Mouse (Mus musculus) MEL (cell line): ENCODE results near the gene Mrpl17. TPM values are rescaled to one million over a fixed set of nuclear protein-coding genes. Genes with fewer than 3 reads are reported as not detected.

ENCODE experiments used
- DNase-seq: peaks from one replicate; pipeline ENCODE4 v3.0.0; 2011; ENCODE audit warnings: low read depth, low spot score
- H3K27ac ChIP-seq: 2 replicates; pipeline ENCODE4 v1.5.1; 2012; ENCODE audit warnings: low read depth, mild to moderate bottlenecking, control low read depth, low read length, moderate library complexity; ENCODE audit not compliant: control insufficient read depth
- H3K27me3 ChIP-seq, 2 experiments: fragments of 150-350 bp in 1 of 2; sonication (generic) in 1 of 2; 2 replicates each; pipeline ENCODE4 v1.6.1; 2012; ENCODE audit warnings: low read length in 2 of 2, mild to moderate bottlenecking in 2 of 2, improper control_type of control experiment in 1 of 2, moderate library complexity in 1 of 2; ENCODE audit not compliant: insufficient read depth in 2 of 2, control insufficient read depth in 1 of 2
- H3K36me3 ChIP-seq, 2 experiments: 2 replicates each; pipeline ENCODE4 v1.6.1; 2012 to 2014; ENCODE audit warnings: low read length in 2 of 2, improper control_type of control experiment in 1 of 2, inconsistent platforms in 1 of 2, mild to moderate bottlenecking in 1 of 2; ENCODE audit not compliant: insufficient read depth in 2 of 2, control insufficient read depth in 1 of 2
- H3K4me1 ChIP-seq, 2 experiments: fragments of 150-350 bp in 1 of 2; sonication (generic) in 1 of 2; 2 replicates each; pipeline ENCODE4 v1.6.1; 2012; ENCODE audit warnings: low read length in 2 of 2, improper control_type of control experiment in 1 of 2, mild to moderate bottlenecking in 1 of 2; ENCODE audit not compliant: insufficient read depth in 2 of 2, control insufficient read depth in 1 of 2
- H3K4me3 ChIP-seq, 2 experiments: fragments of 150-350 bp in 1 of 2; sonication (generic) in 1 of 2; 2 replicates each; pipeline ENCODE4 v1.5.1; 2012; ENCODE audit warnings: low read depth in 2 of 2, low read length in 2 of 2, mild to moderate bottlenecking in 2 of 2, moderate library complexity in 2 of 2, control low read depth in 1 of 2, improper control_type of control experiment in 1 of 2; ENCODE audit not compliant: control insufficient read depth in 1 of 2, insufficient read depth in 1 of 2
- H3K79me2 ChIP-seq: 2 replicates; pipeline ENCODE4 v1.6.1; 2012; ENCODE audit warnings: mild to moderate bottlenecking, low read length, moderate library complexity; ENCODE audit not compliant: control insufficient read depth, poor library complexity, insufficient read depth
- H3K9ac ChIP-seq: 2 replicates; pipeline ENCODE4 v1.6.1; 2012; ENCODE audit warnings: low read depth, mild to moderate bottlenecking, control low read depth, low read length, moderate library complexity; ENCODE audit not compliant: control insufficient read depth, poor library complexity, severe bottlenecking
- H3K9me3 ChIP-seq: fragments of 150-350 bp; sonication (generic); replicated peaks from 2 replicates; pipeline ENCODE4 v1.6.1; 2012; ENCODE audit warnings: mild to moderate bottlenecking, low read length, improper control_type of control experiment, moderate library complexity; ENCODE audit not compliant: insufficient read depth
- BHLHE40 ChIP-seq: IDR thresholded peaks from 2 replicates; pipeline ENCODE4 v1.6.1; 2012; ENCODE audit warnings: low read depth, mild to moderate bottlenecking, inconsistent platforms, low read length, improper control_type of control experiment, borderline replicate concordance
- CHD1 ChIP-seq: IDR thresholded peaks from 2 replicates; pipeline ENCODE4 v1.6.1; 2012; ENCODE audit warnings: low read depth, mild to moderate bottlenecking, inconsistent platforms, low read length, improper control_type of control experiment
- CHD2 ChIP-seq: IDR thresholded peaks from 2 replicates; pipeline ENCODE4 v1.6.1; 2011; ENCODE audit warnings: low read length, improper control_type of control experiment
- CTCF ChIP-seq, 3 experiments: IDR thresholded peaks in 2 of 3; conservative IDR thresholded peaks in 1 of 3; 2 replicates each; pipeline ENCODE4 v1.5.1; 2011 to 2012; ENCODE audit warnings: low read length in 3 of 3, low read depth in 2 of 3, mild to moderate bottlenecking in 2 of 3, improper control_type of control experiment in 1 of 3, inconsistent platforms in 1 of 3, mixed read lengths in 1 of 3, moderate library complexity in 1 of 3; ENCODE audit not compliant: control insufficient read depth in 1 of 3, insufficient read depth in 1 of 3, poor library complexity in 1 of 3, severe bottlenecking in 1 of 3
- E2F4 ChIP-seq: IDR thresholded peaks from 2 replicates; pipeline ENCODE4 v1.6.1; 2011; ENCODE audit warnings: low read depth, low read length, improper control_type of control experiment, borderline replicate concordance
- ELF1 ChIP-seq: IDR thresholded peaks from 2 replicates; pipeline ENCODE4 v1.6.1; 2014; ENCODE audit warnings: low read depth, mild to moderate bottlenecking, inconsistent platforms, low read length, improper control_type of control experiment, moderate library complexity
- EP300 ChIP-seq, 2 experiments: IDR thresholded peaks; 2 replicates each; pipeline ENCODE4 v1.6.1; 2011; ENCODE audit warnings: improper control_type of control experiment in 2 of 2, low read length in 2 of 2, low read depth in 1 of 2, mild to moderate bottlenecking in 1 of 2
- ETS1 ChIP-seq: IDR thresholded peaks from 2 replicates; pipeline ENCODE4 v1.6.1; 2012; ENCODE audit warnings: low read depth, mild to moderate bottlenecking, inconsistent platforms, low read length, improper control_type of control experiment, moderate library complexity
- GABPA ChIP-seq: IDR thresholded peaks from 2 replicates; pipeline ENCODE4 v1.6.1; 2012; ENCODE audit warnings: low read depth, mild to moderate bottlenecking, inconsistent platforms, low read length, improper control_type of control experiment, moderate library complexity
- GATA1 ChIP-seq: IDR thresholded peaks from 2 replicates; pipeline ENCODE4 v1.6.1; 2011; ENCODE audit warnings: low read depth, low read length, improper control_type of control experiment
- HCFC1 ChIP-seq: IDR thresholded peaks from 2 replicates; pipeline ENCODE4 v1.6.1; 2012; ENCODE audit warnings: low read depth, mild to moderate bottlenecking, inconsistent platforms, low read length, improper control_type of control experiment, moderate library complexity
- JUND ChIP-seq: IDR thresholded peaks from 2 replicates; pipeline ENCODE4 v1.6.1; 2011; ENCODE audit warnings: low read depth, mild to moderate bottlenecking, improper control_type of control experiment, low read length
- KAT2A ChIP-seq: conservative IDR thresholded peaks from 2 replicates; pipeline ENCODE4 v1.6.1; 2012; ENCODE audit warnings: low read depth, low read length, improper control_type of control experiment, inconsistent platforms
- MAFK ChIP-seq: IDR thresholded peaks from 2 replicates; pipeline ENCODE4 v1.6.1; 2011; ENCODE audit warnings: low read depth, mild to moderate bottlenecking, low read length, improper control_type of control experiment, borderline replicate concordance
- MAX ChIP-seq: IDR thresholded peaks from 2 replicates; pipeline ENCODE4 v1.6.1; 2011; ENCODE audit warnings: low read length, improper control_type of control experiment
- MAZ ChIP-seq: IDR thresholded peaks from 2 replicates; pipeline ENCODE4 v1.6.1; 2012; ENCODE audit warnings: low read depth, mild to moderate bottlenecking, inconsistent platforms, low read length, improper control_type of control experiment
- MXI1 ChIP-seq: IDR thresholded peaks from 2 replicates; pipeline ENCODE4 v1.6.1; 2011; ENCODE audit warnings: mild to moderate bottlenecking, low read depth, low read length, improper control_type of control experiment
- MYB ChIP-seq: IDR thresholded peaks from 2 replicates; pipeline ENCODE4 v1.6.1; 2011; ENCODE audit warnings: mild to moderate bottlenecking, low read depth, low read length, improper control_type of control experiment
- MYC ChIP-seq: IDR thresholded peaks from 2 replicates; pipeline ENCODE4 v1.6.1; 2011; ENCODE audit warnings: low read depth, mild to moderate bottlenecking, low read length, improper control_type of control experiment, moderate library complexity
- NELFE ChIP-seq: IDR thresholded peaks from 2 replicates; pipeline ENCODE4 v1.6.1; 2011; ENCODE audit warnings: low read depth, low read length, improper control_type of control experiment
- NRF1 ChIP-seq: IDR thresholded peaks from 2 replicates; pipeline ENCODE4 v1.6.1; 2014; ENCODE audit warnings: low read depth, mild to moderate bottlenecking, inconsistent platforms, low read length, improper control_type of control experiment, moderate library complexity; ENCODE audit not compliant: poor library complexity, insufficient read depth, severe bottlenecking
- POLR2A ChIP-seq, 2 experiments: IDR thresholded peaks; 2 replicates each; pipeline ENCODE4 v1.6.1; 2011 to 2012; ENCODE audit warnings: low read length in 2 of 2, mild to moderate bottlenecking in 2 of 2, control low read depth in 1 of 2, improper control_type of control experiment in 1 of 2, low read depth in 1 of 2, moderate library complexity in 1 of 2; ENCODE audit not compliant: control insufficient read depth in 1 of 2, insufficient read depth in 1 of 2, poor library complexity in 1 of 2
- POLR2AphosphoS2 ChIP-seq: IDR thresholded peaks from 2 replicates; pipeline ENCODE4 v1.6.1; 2011; ENCODE audit warnings: low read length, improper control_type of control experiment
- RAD21 ChIP-seq: IDR thresholded peaks from 2 replicates; pipeline ENCODE4 v1.6.1; 2011; ENCODE audit warnings: mild to moderate bottlenecking, low read depth, low read length, improper control_type of control experiment
- RCOR1 ChIP-seq: IDR thresholded peaks from 2 replicates; pipeline ENCODE4 v1.6.1; 2012; ENCODE audit warnings: low read depth, mild to moderate bottlenecking, inconsistent platforms, low read length, improper control_type of control experiment
- SIN3A ChIP-seq: IDR thresholded peaks from 2 replicates; pipeline ENCODE4 v1.6.1; 2012; ENCODE audit warnings: low read length, improper control_type of control experiment, inconsistent platforms
- SMC3 ChIP-seq: IDR thresholded peaks from 2 replicates; pipeline ENCODE4 v1.6.1; 2011; ENCODE audit warnings: low read depth, low read length, improper control_type of control experiment
- TAL1 ChIP-seq: IDR thresholded peaks from 2 replicates; pipeline ENCODE4 v1.6.1; 2012; ENCODE audit warnings: mild to moderate bottlenecking, inconsistent platforms, low read length, moderate library complexity, mixed read lengths
- TBP ChIP-seq: IDR thresholded peaks from 2 replicates; pipeline ENCODE4 v1.8.0; 2011; ENCODE audit warnings: low read depth, low read length, improper control_type of control experiment
- TCF12 ChIP-seq: IDR thresholded peaks from 2 replicates; pipeline ENCODE4 v1.6.1; 2014; ENCODE audit warnings: low read depth, mild to moderate bottlenecking, inconsistent platforms, low read length, improper control_type of control experiment, moderate library complexity
- UBTF ChIP-seq: IDR thresholded peaks from 2 replicates; pipeline ENCODE4 v1.6.1; 2012; ENCODE audit warnings: low read depth, mild to moderate bottlenecking, inconsistent platforms, low read length, improper control_type of control experiment, moderate library complexity, borderline replicate concordance; ENCODE audit not compliant: insufficient read depth
- USF1 ChIP-seq: IDR thresholded peaks from 2 replicates; pipeline ENCODE4 v1.6.1; 2014; ENCODE audit warnings: low read depth, mild to moderate bottlenecking, inconsistent platforms, low read length, improper control_type of control experiment, moderate library complexity
- USF2 ChIP-seq, 2 experiments: IDR thresholded peaks; 2 replicates each; pipeline ENCODE4 v1.6.1; 2011 to 2012; ENCODE audit warnings: improper control_type of control experiment in 2 of 2, low read length in 2 of 2, borderline replicate concordance in 1 of 2, inconsistent platforms in 1 of 2, low read depth in 1 of 2, mild to moderate bottlenecking in 1 of 2; ENCODE audit not compliant: insufficient read depth in 1 of 2
- ZC3H11A ChIP-seq: IDR thresholded peaks from 2 replicates; pipeline ENCODE4 v1.6.1; 2012; ENCODE audit warnings: low read depth, mild to moderate bottlenecking, inconsistent platforms, low read length, improper control_type of control experiment
- ZKSCAN1 ChIP-seq: IDR thresholded peaks from 2 replicates; pipeline ENCODE4 v1.6.1; 2012; ENCODE audit warnings: low read depth, mild to moderate bottlenecking, inconsistent platforms, low read length, improper control_type of control experiment, moderate library complexity
- ZMIZ1 ChIP-seq: IDR thresholded peaks from 2 replicates; pipeline ENCODE4 v1.6.1; 2012; ENCODE audit warnings: low read depth, mild to moderate bottlenecking, inconsistent platforms, low read length, improper control_type of control experiment, moderate library complexity
- polyA plus RNA-seq, 2 experiments: library from polyadenylated mRNA; stranded (reverse) in 1 of 2; unstranded in 1 of 2; fragments of >175 nt in 1 of 2; fragments of >200 nt in 1 of 2; gene quantifications; 2 replicates each; pipeline versions ENCODE4 v1.2.1 to v1.2.4; 2012; ENCODE audit warnings: low replicate concordance in 2 of 2, low read depth in 1 of 2; ENCODE audit not compliant: insufficient read length in 2 of 2, insufficient read depth in 1 of 2, missing spikeins in 1 of 2
- total RNA-seq: library from RNA; depleted of rRNA; stranded (reverse); fragments of 300-350 nt; gene quantifications from 2 replicates; pipeline ENCODE4 v1.2.3, GENCODE M21; 2012; rRNA removed

Gene Mrpl17
- 198 and 230 TPM in 2 replicates for total RNA-seq
- polyA plus RNA-seq = 100 to 1,000 TPM in 1 of 2 experiments, not detected in 1; 196 TPM

GRCm38 (mm10) chr7:105810877-105811489 is at the start of gene Mrpl17:
Mrpl17 (minus strand) TSS chr7:105811099.
- peaks cover 12% of the 10 kb centered on the region for H3K79me2 ChIP-seq
- TF ChIP-seq POLR2AphosphoS2 = peak; percentile 96
- TF ChIP-seq CHD2 = no peak
- peak; percentile 82 for TF ChIP-seq RAD21
- TF ChIP-seq TCF12 = peak; percentile 54; the same call in 1 of the 2 replicates
- TF ChIP-seq GATA1 = no peak
- 0 out of 4 replicates have a peak, but pooled peaks of 1 of the 2 experiments have one; percentile 15 for TF ChIP-seq EP300 (IDR thresholded peaks at IDR 0.05; ENCODE audit: low read depth in 1 of 2, low read length in 2 of 2)
- TF ChIP-seq ZKSCAN1 = no peak
- TF ChIP-seq ETS1 = peak; percentile 47; the same call in 1 of the 2 replicates
- TF ChIP-seq MYB = no peak
- peak; percentile 96 for TF ChIP-seq NRF1
- peak; percentile 20; the same call in 1 of the 2 replicates for TF ChIP-seq MYC
- TF ChIP-seq JUND = no peak
- no peak for TF ChIP-seq GABPA
- peak; percentile 91 to 96 for TF ChIP-seq POLR2A (IDR thresholded peaks at IDR 0.05; ENCODE audit: control insufficient read depth in 1 of 2, insufficient read depth in 1 of 2, low read depth in 1 of 2, low read length in 2 of 2, poor library complexity in 1 of 2)
- peak; percentile 98 for TF ChIP-seq MAZ
- no peak for TF ChIP-seq BHLHE40
- peak; percentile 83; the same call in 1 of the 2 replicates for TF ChIP-seq UBTF
- TF ChIP-seq TAL1 = no peak
- TF ChIP-seq SMC3 = peak; percentile 78
- peak; percentile 66 for TF ChIP-seq ZC3H11A
- TF ChIP-seq KAT2A = no peak
- TF ChIP-seq ZMIZ1 = peak; percentile 89
- peak; percentile 92 for TF ChIP-seq HCFC1
- TF ChIP-seq CTCF (IDR thresholded peaks at IDR 0.05 in 2 of 3, conservative IDR thresholded peaks at IDR 0.05 in 1 of 3; ENCODE audit: control insufficient read depth in 1 of 3, insufficient read depth in 1 of 3, low read depth in 2 of 3, low read length in 3 of 3, poor library complexity in 1 of 3, severe bottlenecking in 1 of 3) = peak; percentile 62 to 96 (median 90); a peak in 5 of 6 replicates
- TF ChIP-seq USF2 (IDR thresholded peaks at IDR 0.05; ENCODE audit: borderline replicate concordance in 1 of 2, insufficient read depth in 1 of 2, low read depth in 1 of 2, low read length in 2 of 2) = no peak
- TF ChIP-seq MAFK = no peak
- TF ChIP-seq TBP = peak; percentile 49
- TF ChIP-seq NELFE = peak; percentile 89
- TF ChIP-seq ELF1 = peak; percentile 89
- TF ChIP-seq E2F4 = peak; percentile 37; the same call in 1 of the 2 replicates
- TF ChIP-seq USF1 = peak; percentile 50
- peak; percentile 80 for TF ChIP-seq MAX
- TF ChIP-seq SIN3A = peak; percentile 83; the same call in 1 of the 2 replicates
- no peak for TF ChIP-seq RCOR1
- TF ChIP-seq CHD1 = no peak
- TF ChIP-seq MXI1 = peak; percentile 91

More at GRCm38 (mm10) chr7:105810877-105811489, at the start of gene Mrpl17:
- no peaks in the 10 kb centered on the region for H3K9me3 ChIP-seq
- H3K27me3 ChIP-seq = peaks cover 0 to 1% of the 10 kb centered on the region in 2 experiments; a peak in 1 of 4 replicates
- H3K4me3 ChIP-seq = peak within 1 kb of the TSS; percentile 78 to 91
- peak within 1 kb of the TSS; percentile 68 for H3K27ac ChIP-seq
- H3K4me1 ChIP-seq = peaks cover 0 to 17% of the 10 kb centered on the region in 2 experiments; a peak in 3 of 4 replicates
- peaks cover 5 to 17% of the 10 kb centered on the region in 2 experiments; a peak in 3 of 4 replicates for H3K36me3 ChIP-seq
- peak; percentile 99 for DNase-seq
- H3K9ac ChIP-seq = peak within 1 kb of the TSS; percentile 95
